Mouse (Mus musculus) B cell, adult 62 days (primary cell): ENCODE data around the gene Hist1h3a. TPM values are rescaled to one million over a fixed set of nuclear protein-coding genes. Genes with fewer than 3 reads are reported as not detected.

Experiments used
- total RNA-seq: library from RNA; stranded (reverse); gene quantifications from 4 replicates; pipeline ENCODE4 v1.2.4, GENCODE M21; 2023

Gene Hist1h3a
- total RNA-seq, result 385 to 444 TPM (median 390 TPM) in 4 replicates

DNA sequence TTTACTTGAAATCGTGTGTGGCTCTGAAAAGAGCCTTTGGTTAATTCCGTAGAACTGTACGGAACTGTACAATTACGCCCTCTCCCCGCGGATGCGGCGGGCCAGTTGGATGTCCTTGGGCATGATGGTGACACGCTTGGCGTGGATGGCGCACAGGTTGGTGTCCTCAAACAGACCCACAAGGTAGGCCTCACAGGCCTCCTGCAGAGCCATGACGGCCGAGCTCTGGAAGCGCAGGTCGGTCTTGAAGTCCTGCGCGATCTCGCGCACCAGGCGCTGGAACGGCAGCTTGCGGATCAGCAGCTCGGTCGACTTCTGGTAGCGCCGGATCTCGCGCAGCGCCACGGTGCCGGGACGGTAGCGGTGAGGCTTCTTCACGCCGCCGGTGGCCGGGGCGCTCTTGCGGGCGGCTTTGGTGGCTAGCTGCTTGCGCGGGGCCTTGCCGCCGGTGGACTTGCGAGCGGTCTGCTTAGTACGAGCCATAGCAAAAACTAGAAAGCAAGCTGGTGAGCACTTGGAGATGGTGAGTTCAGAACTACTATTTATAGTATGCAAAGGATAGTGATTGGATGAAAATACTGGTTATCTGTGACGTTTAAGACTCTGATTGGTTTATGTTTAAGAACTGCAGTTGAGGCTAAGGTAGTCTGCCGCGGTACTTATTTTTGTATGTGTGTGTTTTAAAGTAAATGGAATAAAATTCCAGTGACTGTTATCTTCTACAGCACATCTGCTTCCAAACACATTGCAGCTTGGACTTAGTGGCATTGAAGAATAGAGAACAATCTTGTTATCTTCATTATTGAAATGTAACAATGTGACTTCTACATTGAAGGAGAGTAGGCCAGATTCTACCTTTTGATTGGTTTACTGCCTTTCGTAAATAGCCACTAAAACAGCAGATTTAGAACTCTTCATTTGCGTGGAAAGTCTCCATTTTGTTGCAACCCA is at the start of gene Hist1h3a:
TSS of gene Hist1h3a (minus strand) at position 516 of the 951 bp plus-strand sequence.

DNA sequence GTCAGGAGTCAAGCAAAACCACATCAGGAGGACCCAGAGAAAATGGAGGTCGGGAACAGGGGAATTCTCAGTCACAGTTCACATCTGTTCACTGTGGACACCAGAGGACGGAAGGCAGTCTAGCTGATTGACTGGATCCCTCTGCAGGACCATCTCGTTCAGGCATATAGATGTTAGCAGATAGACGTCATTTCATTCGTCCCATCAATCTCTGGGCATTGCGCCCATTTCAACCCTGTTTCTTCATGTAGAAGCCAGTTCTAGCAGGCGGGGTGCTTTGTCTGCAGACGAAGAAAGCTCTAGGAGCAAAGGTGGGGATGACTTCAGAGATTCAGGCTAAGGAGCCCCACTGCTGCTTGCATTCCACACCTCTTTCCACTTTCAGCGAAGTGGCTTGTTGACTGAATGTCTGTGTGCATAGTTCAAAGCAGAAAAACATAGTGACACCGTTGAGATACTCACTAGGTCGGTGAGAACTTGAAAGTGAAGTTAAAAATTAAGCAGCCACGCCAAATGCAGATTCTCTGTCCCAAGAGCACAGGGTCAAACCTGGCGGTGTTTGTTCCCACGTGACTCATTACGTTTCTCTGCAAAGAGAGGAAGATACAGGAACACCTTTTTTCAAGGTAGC is 44.4 kb upstream of the Hist1h3a start, which contains the start of gene Slc17a2:
TSS of gene Slc17a2 (plus strand) at position 572 of the 631 bp plus-strand sequence.

DNA sequence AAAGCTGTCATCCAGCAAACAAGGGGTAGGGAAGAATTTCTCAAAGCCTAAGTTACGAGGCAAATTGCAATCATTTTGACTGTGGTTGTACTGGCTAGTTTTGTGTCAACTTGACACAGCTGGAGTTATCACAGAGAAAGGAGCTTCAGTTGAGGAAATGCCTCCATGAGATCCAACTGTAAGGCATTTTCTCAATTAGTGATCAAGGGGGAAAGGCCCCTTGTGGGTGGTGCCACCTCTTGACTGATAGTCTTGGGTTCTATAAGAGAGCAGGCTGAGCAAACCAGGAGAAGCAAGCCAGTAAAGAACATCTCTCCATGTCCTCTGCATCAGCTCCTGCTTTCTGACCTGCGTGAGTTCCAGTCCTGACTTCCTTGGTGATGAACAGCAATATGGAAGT is 7.4 kb upstream of the Hist1h3a start, which contains the start of gene Trim38:
TSS of gene Trim38 (plus strand) at position 301 of the 400 bp plus-strand sequence.

DNA sequence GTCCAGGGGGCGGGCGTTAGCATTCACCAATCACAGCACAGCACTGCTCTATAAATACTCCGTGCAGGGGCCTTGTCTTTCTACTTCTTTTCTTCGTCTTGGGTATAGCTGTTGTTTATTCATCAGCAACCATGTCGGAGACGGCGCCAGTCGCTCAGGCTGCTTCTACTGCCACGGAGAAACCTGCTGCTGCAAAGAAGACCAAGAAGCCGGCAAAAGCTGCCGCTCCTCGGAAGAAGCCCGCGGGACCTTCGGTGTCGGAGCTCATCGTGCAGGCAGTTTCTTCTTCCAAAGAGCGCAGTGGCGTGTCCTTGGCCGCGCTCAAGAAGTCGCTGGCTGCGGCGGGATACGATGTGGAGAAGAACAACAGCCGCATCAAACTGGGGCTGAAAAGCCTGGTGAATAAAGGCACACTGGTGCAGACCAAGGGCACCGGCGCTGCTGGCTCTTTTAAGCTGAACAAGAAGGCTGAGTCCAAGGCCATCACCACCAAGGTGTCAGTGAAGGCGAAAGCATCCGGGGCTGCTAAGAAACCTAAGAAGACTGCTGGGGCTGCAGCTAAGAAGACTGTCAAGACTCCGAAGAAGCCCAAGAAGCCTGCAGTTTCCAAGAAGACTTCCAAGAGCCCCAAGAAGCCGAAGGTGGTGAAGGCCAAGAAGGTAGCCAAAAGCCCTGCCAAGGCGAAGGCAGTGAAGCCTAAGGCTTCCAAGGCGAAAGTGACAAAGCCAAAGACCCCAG is 1.6 kb upstream of the Hist1h3a start, which contains the start of gene Hist1h1a:
TSS of gene Hist1h1a (plus strand) at position 81 of the 738 bp plus-strand sequence.

DNA sequence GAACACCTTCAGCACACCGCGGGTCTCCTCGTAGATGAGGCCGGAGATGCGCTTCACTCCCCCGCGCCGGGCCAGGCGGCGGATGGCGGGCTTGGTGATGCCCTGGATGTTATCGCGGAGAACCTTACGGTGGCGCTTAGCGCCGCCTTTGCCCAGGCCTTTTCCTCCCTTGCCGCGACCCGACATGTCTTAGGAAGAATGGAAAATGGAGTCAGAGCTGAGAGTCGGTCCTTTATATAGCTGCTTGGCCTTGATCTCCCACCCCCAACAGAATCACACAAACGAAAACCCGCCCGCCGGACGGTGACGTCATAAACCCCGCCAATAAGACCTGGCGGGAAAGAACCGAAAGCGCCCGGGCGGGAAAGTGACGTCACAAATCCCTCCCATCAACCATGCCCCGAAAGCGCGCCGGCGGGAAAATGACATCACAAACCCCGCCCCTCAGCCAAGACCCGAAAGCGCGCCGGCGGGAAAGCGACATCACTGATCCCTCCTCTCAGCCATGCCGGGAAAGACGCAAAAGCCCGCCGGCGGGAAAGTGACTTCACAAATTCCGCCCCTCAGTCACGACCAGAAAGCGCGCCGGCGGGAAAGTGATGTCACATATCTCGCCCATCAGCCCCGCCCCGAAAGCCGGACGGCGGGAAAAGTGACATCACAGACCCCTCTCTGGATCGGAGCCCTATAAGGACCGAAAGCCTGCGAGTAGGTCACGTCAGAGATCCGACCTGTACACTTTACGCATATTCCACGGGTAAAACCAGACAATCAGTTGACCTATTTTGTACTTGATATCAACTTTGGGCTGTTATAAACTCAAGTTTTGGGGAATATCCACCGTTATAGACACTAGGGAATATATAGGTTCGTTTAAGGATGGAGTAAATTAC is 968 bp downstream of the Hist1h3a start, which contains the start of gene Hist1h4a:
TSS of gene Hist1h4a (minus strand) at position 259 of the 893 bp plus-strand sequence.

DNA sequence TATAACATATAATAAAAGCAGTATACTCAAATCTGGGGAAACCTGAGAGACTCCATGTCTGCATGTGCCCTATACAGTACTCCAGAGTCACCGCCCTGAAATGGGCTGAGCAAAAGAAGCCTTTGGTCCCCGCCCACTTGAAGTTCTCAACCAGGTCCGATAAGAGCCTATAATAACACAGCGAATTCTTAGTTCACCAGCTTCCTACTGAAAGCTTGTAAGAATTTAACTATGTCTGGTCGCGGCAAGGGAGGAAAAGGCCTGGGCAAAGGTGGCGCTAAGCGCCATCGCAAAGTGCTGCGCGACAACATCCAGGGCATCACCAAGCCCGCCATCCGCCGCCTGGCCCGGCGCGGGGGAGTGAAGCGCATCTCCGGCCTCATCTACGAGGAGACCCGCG is 5.4 kb downstream of the Hist1h3a start, which contains the start of gene Hist1h4b:
TSS of gene Hist1h4b (plus strand) at position 224 of the 400 bp plus-strand sequence.

DNA sequence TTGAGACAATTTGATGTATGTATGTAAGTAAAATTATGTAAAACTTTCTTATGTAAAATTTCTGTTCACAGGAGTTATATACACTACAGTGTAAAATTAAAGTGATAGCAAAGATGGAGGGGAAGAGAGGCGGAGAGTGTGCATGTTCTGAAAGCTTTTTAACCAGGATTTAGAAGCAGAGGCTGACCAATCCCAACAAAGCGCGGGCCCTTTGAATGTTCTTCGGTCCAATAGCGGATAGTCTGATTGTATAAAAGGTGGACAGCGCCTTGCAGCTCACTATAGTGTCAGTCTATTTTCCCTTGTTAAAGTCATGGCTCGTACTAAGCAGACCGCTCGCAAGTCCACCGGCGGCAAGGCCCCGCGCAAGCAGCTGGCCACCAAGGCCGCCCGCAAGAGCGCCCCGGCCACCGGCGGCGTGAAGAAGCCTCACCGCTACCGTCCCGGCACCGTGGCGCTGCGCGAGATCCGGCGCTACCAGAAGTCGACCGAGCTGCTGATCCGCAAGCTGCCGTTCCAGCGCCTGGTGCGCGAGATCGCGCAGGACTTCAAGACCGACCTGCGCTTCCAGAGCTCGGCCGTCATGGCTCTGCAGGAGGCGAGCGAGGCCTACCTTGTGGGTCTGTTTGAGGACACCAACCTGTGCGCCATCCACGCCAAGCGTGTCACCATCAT is 10.0 kb downstream of the Hist1h3a start, which contains the start of gene Hist1h3b:
TSS of gene Hist1h3b (plus strand) at position 201 of the 675 bp plus-strand sequence.

DNA sequence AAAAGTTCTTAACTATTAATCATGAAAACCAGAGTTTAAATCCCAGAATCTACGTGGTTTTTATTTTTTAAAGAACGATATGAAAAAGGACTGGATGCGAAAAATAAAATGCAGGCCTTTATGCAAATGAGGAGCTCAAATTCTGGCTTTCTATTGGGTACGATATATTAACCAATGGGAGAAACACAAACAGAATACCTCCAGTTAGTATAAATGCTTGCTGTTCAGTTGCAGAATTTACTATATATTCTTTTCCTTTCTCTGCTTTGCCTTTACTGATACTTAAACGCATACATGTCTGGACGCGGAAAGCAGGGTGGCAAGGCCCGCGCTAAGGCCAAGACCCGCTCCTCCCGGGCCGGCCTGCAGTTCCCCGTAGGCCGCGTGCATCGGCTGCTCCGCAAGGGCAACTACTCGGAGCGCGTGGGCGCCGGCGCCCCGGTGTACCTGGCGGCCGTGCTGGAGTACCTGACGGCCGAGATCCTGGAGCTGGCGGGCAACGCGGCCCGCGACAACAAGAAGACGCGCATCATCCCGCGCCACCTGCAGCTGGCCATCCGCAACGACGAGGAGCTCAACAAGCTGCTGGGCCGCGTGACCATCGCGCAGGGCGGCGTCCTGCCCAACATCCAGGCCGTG is 11.2 kb downstream of the Hist1h3a start, which contains the start of gene Hist1h2ab:
TSS of gene Hist1h2ab (plus strand) at position 288 of the 639 bp plus-strand sequence.

DNA sequence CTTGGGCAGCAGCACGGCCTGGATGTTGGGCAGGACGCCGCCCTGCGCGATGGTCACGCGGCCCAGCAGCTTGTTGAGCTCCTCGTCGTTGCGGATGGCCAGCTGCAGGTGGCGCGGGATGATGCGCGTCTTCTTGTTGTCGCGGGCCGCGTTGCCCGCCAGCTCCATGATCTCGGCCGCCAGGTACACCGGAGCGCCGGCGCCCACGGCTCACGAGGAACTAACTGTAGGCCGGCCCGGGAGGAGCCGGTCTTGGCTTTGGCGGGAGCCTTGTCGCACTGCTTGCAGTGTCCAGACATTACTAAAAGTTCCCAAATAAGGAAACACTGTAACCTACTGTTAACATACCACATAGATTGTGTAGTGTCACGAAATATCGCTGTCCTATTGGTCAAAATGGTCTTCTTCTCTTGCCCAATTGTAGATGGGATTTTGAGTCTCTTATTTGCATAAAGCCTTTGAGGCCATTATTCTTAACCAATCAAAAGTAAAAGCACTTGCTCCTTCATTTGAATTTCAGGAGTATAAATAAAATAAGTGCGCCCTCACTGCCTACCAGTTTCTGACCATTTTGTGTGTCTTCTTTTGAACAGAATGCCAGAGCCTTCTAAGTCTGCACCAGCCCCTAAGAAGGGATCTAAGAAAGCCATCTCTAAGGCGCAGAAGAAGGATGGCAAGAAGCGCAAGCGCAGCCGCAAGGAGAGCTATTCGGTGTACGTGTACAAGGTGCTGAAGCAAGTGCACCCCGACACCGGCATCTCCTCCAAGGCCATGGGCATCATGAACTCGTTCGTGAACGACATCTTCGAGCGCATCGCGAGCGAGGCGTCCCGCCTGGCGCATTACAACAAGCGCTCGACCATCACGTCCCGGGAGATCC is 15.7 kb downstream of the Hist1h3a start, which contains the start of gene Hist1h2bb:
TSS of gene Hist1h2bb (plus strand) at position 534 of the 880 bp plus-strand sequence.

DNA sequence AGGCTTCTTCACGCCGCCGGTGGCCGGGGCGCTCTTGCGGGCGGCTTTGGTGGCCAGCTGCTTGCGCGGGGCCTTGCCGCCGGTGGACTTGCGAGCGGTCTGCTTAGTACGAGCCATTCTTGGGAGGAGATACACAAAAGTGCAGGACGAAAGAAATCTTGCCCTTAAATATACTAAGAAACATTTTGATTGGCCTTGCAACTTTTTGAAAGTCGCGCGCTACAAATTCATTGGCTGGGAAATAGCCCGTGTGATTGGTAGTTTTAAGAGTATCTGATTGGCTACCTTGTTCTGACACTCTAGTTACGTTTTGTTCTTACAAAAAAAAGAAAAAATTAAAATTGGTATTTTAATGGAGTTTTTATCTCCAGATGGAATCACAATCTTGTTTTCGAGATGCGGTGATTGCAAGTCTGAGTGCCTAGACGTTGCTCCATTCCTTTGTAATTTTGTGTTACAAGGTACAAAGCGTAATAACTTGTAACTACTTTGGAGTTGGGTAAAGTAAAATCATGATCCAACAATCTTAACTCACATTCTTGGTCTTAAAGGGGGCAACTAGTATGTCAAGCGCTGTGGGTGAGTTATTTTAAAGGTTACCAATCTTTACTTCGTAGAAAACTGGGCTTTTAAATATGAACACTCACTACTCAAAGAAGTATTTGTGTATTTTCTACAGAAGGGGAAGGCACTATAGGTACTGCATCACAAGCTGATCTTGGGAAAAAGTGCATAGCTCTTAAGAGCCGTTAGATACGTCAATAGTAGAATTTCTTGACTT is 16.6 kb downstream of the Hist1h3a start, which contains the start of gene Hist1h3c:
TSS of gene Hist1h3c (minus strand) at position 222 of the 781 bp plus-strand sequence.

DNA sequence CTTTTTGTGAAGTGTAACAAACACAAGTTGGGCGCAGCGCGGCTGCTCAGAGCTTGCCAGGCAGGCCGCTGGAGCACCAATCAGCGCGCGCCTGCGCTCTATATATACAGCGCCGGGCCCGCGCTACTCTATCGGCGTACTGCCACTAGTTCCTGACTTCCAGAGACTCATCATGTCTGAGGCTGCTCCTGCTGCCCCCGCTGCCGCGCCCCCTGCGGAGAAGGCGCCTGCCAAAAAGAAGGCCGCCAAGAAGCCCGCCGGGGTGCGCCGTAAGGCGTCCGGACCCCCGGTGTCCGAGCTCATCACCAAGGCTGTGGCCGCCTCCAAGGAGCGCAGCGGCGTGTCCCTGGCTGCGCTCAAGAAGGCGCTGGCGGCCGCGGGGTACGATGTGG is 23.5 kb downstream of the Hist1h3a start, which contains the start of gene Hist1h1c:
TSS of gene Hist1h1c (plus strand) at position 132 of the 392 bp plus-strand sequence.

Other genes with a start within 250 kb of the Hist1h3a start
- 312 to 413 TPM (median 355 TPM) in 4 replicates for gene Hist1h4h, start 231.3 kb downstream of the Hist1h3a start, total RNA-seq
- 8.2 to 18.3 TPM (median 14.4 TPM) in 4 replicates for gene Hist1h2af, start 228.5 kb downstream of the Hist1h3a start, total RNA-seq
- 4.0 to 5.5 TPM (median 4.9 TPM) in 3 of 4 replicates, not detected in the other for gene Hist1h3g, start 227.0 kb downstream of the Hist1h3a start, total RNA-seq
- gene Hist1h2bh, start 219.0 kb downstream of the Hist1h3a start, total RNA-seq, result 9.7 to 15.7 TPM (median 11.4 TPM) in 4 replicates
- 116 to 135 TPM (median 127 TPM) in 4 replicates for gene Hist1h3f, start 218.3 kb downstream of the Hist1h3a start, total RNA-seq
- gene Hist1h4f, start 210.7 kb downstream of the Hist1h3a start, total RNA-seq, result 64.1 to 86.2 TPM (median 72.6 TPM) in 4 replicates
- gene Hist1h1d, start 209.1 kb downstream of the Hist1h3a start, total RNA-seq, result 20.7 to 25.2 TPM (median 22.9 TPM) in 4 replicates
- gene Hist1h3e, start 200.0 kb downstream of the Hist1h3a start, total RNA-seq, result 302 to 339 TPM (median 312 TPM) in 4 replicates
- gene Hist1h2ae, start 191.2 kb downstream of the Hist1h3a start, total RNA-seq, result 20.2 to 28.2 TPM (median 23.3 TPM) in 4 replicates
- 455 to 535 TPM (median 493 TPM) in 4 replicates for gene Hist1h2bg, start 191.0 kb downstream of the Hist1h3a start, total RNA-seq
- 223 to 279 TPM (median 234 TPM) in 4 replicates for gene Hist1h2bf, start 188.2 kb downstream of the Hist1h3a start, total RNA-seq
- gene Hist1h2ad, start 188.0 kb downstream of the Hist1h3a start, total RNA-seq, result 18.6 to 61.8 TPM (median 42.9 TPM) in 4 replicates
- gene Hist1h3d, start 186.6 kb downstream of the Hist1h3a start, total RNA-seq, result 33.1 to 41.7 TPM (median 35.9 TPM) in 4 replicates
- gene Hist1h4d, start 180.8 kb downstream of the Hist1h3a start, total RNA-seq, result 149 to 174 TPM (median 170 TPM) in 4 replicates
- 31.4 to 39.8 TPM (median 37.8 TPM) in 4 replicates for gene Hist1h2be, start 141.3 kb downstream of the Hist1h3a start, total RNA-seq
- gene Hist1h1e, start 139.8 kb downstream of the Hist1h3a start, total RNA-seq, result 317 to 365 TPM (median 333 TPM) in 4 replicates
- 9.3 to 10.9 TPM (median 9.8 TPM) in 4 replicates for gene Hist1h2ac, start 78.4 kb downstream of the Hist1h3a start, total RNA-seq
- gene Hist1h2bc, start 78.2 kb downstream of the Hist1h3a start, total RNA-seq, result 16.6 to 23.0 TPM (median 18.7 TPM) in 4 replicates
- 0.67 to 1.3 TPM in 2 of 4 replicates, not detected in the others for gene Hist1h1t, start 66.6 kb downstream of the Hist1h3a start, total RNA-seq
- 174 to 205 TPM (median 189 TPM) in 4 replicates for gene Hist1h4c, start 63.9 kb downstream of the Hist1h3a start, total RNA-seq
- gene Hfe, start 51.5 kb downstream of the Hist1h3a start, total RNA-seq, result 0.48 to 1.5 TPM (median 1.1 TPM) in 4 replicates
- gene Hist1h1c, start 23.6 kb downstream of the Hist1h3a start, total RNA-seq, result 857 to 1,008 TPM (median 880 TPM) in 4 replicates
- gene Hist1h3c, start 16.8 kb downstream of the Hist1h3a start, total RNA-seq, result 9.0 to 14.7 TPM (median 11.7 TPM) in 4 replicates
- gene Hist1h2bb, start 15.7 kb downstream of the Hist1h3a start, total RNA-seq, result 65.5 to 82.0 TPM (median 72.9 TPM) in 4 replicates
- gene Hist1h2ab, start 11.3 kb downstream of the Hist1h3a start, total RNA-seq, result 38.9 to 112 TPM (median 74.0 TPM) in 4 replicates
- gene Hist1h3b, start 10.1 kb downstream of the Hist1h3a start, total RNA-seq, result 29.5 to 64.1 TPM (median 35.4 TPM) in 4 replicates
- gene Hist1h4b, start 5.4 kb downstream of the Hist1h3a start, total RNA-seq, result 81.8 to 123 TPM (median 110 TPM) in 4 replicates
- gene Hist1h4a, start 1.2 kb downstream of the Hist1h3a start, total RNA-seq, result 189 to 269 TPM (median 202 TPM) in 4 replicates
- 35.5 to 38.6 TPM (median 37.0 TPM) in 4 replicates for gene Hist1h1a, start 1.3 kb upstream of the Hist1h3a start, total RNA-seq
- not detected in 4 replicates for gene Trim38, start 7.5 kb upstream of the Hist1h3a start, total RNA-seq
- gene Slc17a2, start 44.6 kb upstream of the Hist1h3a start, total RNA-seq, result not detected in 4 replicates
- not detected in 4 replicates for gene Slc17a3, start 77.0 kb upstream of the Hist1h3a start, total RNA-seq
- gene Slc17a1, start 105.4 kb upstream of the Hist1h3a start, total RNA-seq, result not detected in 4 replicates
- gene Slc17a4, start 152.6 kb upstream of the Hist1h3a start, total RNA-seq, result not detected in 4 replicates
- gene Hist1h2ba, start 171.8 kb upstream of the Hist1h3a start, total RNA-seq, result not detected in 4 replicates
- gene Hist1h2aa, start 172.1 kb upstream of the Hist1h3a start, total RNA-seq, result not detected in 4 replicates
- not detected in 4 replicates for gene Scgn, start 228.8 kb upstream of the Hist1h3a start, total RNA-seq